Mouse (Mus musculus) small intestine, adult 2 months (tissue): ENCODE measurements at regions not wholly inside any gene's neighbourhood (a gene's known extent, or its start where the extent isn't known, plus 50 kb on each side); places are given as distances from the start of the nearest gene placed in this dataset.

Experiments
- CTCF ChIP-seq: fragments of 200-500 bp; IDR thresholded peaks from 2 replicates; pipeline ENCODE4 v1.5.1; 2012; ENCODE audit warnings: low read depth, mild to moderate bottlenecking, control low read depth, inconsistent platforms, low read length, moderate library complexity, mixed read lengths; ENCODE audit not compliant: insufficient replicate concordance, insufficient read length; ENCODE audit errors: extremely low read depth
- POLR2A ChIP-seq: fragments of 200-500 bp; IDR thresholded peaks from 2 replicates; pipeline ENCODE4 v1.6.1; 2012; ENCODE audit warnings: low read depth, mild to moderate bottlenecking, control low read depth, inconsistent platforms, low read length, moderate library complexity

DNA sequence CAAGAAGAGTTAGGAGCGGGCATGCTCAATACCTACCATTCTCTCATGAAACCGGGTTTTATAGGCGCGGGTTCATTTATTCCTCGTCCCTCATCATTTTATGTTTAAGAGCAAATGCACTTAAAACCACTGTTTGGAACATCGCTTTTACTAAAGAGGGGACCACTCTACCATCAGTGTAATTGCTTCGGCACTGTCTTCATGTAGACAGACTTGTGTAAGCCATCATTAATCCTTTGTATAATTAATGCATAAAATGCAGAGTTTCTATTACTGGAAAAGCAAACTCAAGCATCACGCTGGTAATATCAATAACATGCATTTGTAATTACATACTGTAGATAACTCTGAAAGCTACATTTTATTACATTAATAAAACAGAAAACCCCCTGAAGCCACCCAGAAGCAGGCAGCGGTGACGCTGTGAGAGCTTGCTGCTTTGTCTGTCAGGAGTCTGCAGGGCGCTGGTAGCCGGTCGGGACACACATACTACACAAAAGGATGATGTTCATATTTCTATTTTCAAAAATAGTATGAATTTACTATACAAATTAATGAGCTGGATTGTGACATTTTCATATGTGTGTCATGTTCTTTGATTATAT, 99.2 kb downstream of the Zfp281 start:
- TF ChIP-seq CTCF (no peak), POLR2A (no peak)
